Mouse (Mus musculus): Measurements from ENCODE around the gene Dnah9.

DNA sequence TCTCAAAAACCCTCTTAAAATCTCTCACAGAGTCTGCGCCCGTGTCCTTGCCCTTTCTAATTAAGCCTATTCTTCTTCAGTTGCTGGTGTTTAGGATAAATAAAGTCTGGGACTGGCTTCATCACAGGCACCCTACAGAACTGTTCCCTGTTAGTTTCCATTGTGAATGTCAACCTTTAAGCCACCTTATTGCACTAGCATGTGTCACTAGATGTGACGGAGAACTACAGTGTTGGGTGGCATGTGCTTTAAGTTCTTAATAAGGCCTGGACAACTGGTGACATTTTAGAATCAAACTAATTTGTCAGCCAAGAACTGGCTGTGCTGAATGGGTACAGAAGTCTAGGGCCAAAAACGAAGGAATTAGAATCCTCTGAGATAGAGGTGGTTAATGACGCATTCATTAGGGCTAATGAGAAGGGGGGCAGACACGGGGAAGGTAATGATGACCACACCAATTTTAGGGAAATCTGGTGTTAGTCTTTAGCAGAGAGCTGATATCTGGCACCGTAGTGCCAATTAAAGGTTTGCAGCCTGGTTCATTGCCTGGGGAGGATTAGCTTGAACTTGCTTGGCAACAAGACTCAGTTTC is 84.6 kb downstream of the Dnah9 start:
- TF ChIP-seq CTCF (IDR thresholded peaks at IDR 0.05; ENCODE audit: low read depth, low read length), result no peak
- no peak for TF ChIP-seq TAL1 (conservative IDR thresholded peaks at IDR 0.05; ENCODE audit: low read depth, low read length)
- TF ChIP-seq GATA1 (IDR thresholded peaks at IDR 0.05; ENCODE audit: borderline replicate concordance, low read length), result no peak

Measured in G1E (cell line).